Mouse (Mus musculus): Measurements from ENCODE around the gene Card14. TPM values are rescaled to one million over a fixed set of nuclear protein-coding genes. Genes with fewer than 3 reads are reported as not detected.
"Not testable (repeated sequence)": the region's sequence is repeated elsewhere in the genome, so short reads cannot be mapped to it uniquely, and the experiment has no call there.

Gene Card14
- under 1 TPM; 0.07 to 0.14 TPM for total RNA-seq (2021)

GRCm38 (mm10) chr11:119307658-119307867 is at the start of gene Card14:
Gene Card14 (plus strand): TSS chr11:119307768.
- no peak for DNase-seq (ENCODE audit: low spot score in 2 of 2)
- intact Hi-C loops (cut with DNase I) = loop anchor here (5.0 kb wide), 1 partner anchor 55 kb away; no protein-coding TSS in a partner anchor

- intact Hi-C loops (cut with DNase I) = no loop called here
- DNase-seq (ENCODE audit: low spot score in 2 of 2) = no peak
Measured at GRCm38 (mm10) chr11:119258216-119258571, 49.4 kb upstream of the Card14 start.

GRCm38 (mm10) chr11:119258572-119259322 is 48.8 kb upstream of the Card14 start:
- intact Hi-C loops (cut with DNase I) = no loop called here
- DNase-seq (ENCODE audit: low spot score in 2 of 2) = peak; percentile 67 to 71

- no peak for DNase-seq (ENCODE audit: low spot score in 2 of 2)
- intact Hi-C loops (cut with DNase I) = no loop called here
Measured at GRCm38 (mm10) chr11:119259977-119260376, 47.6 kb upstream of the Card14 start.

- intact Hi-C loops (cut with DNase I) = no loop called here
- no peak for DNase-seq (ENCODE audit: low spot score in 2 of 2)
Measured at GRCm38 (mm10) chr11:119264413-119264812, 43.2 kb upstream of the Card14 start.

- no peak for DNase-seq (ENCODE audit: low spot score in 2 of 2)
- intact Hi-C loops (cut with DNase I) = no loop called here
Measured at GRCm38 (mm10) chr11:119265811-119266210, 41.8 kb upstream of the Card14 start.

- intact Hi-C loops (cut with DNase I) = no loop called here
- DNase-seq (ENCODE audit: low spot score in 2 of 2) = peak in 1 of 2 experiments; percentile 40
Measured at GRCm38 (mm10) chr11:119267241-119267674, 40.3 kb upstream of the Card14 start.

- intact Hi-C loops (cut with DNase I) = no loop called here
Measured at GRCm38 (mm10) chr11:119267768-119268556, 39.6 kb upstream of the Card14 start, which contains the start of gene Gaa. Gene Gaa (plus strand): TSS chr11:119267887.

GRCm38 (mm10) chr11:119268557-119269195 is 38.9 kb upstream of the Card14 start:
- intact Hi-C loops (cut with DNase I) = no loop called here

More at GRCm38 (mm10) chr11:119267768-119268556, 39.6 kb upstream of the Card14 start, which contains the start of gene Gaa:
- DNase-seq (ENCODE audit: low spot score in 2 of 2) = peak; percentile 91 to 93

GRCm38 (mm10) chr11:119272492-119272891 is 35.1 kb upstream of the Card14 start:
- DNase-seq (ENCODE audit: low spot score in 2 of 2); intact Hi-C loops (cut with DNase I): not testable (repeated sequence)

More at GRCm38 (mm10) chr11:119268557-119269195, 38.9 kb upstream of the Card14 start:
- peak; percentile 63 to 73 for DNase-seq (ENCODE audit: low spot score in 2 of 2)

GRCm38 (mm10) chr11:119273186-119273930 is 34.2 kb upstream of the Card14 start:
- no peak for DNase-seq (ENCODE audit: low spot score in 2 of 2)
- intact Hi-C loops (cut with DNase I) = no loop called here

GRCm38 (mm10) chr11:119281030-119281429 is 26.5 kb upstream of the Card14 start:
- DNase-seq (ENCODE audit: low spot score in 2 of 2) = no peak
- intact Hi-C loops (cut with DNase I) = no loop called here

- DNase-seq (ENCODE audit: low spot score in 2 of 2) = no peak
- intact Hi-C loops (cut with DNase I) = no loop called here
Measured at GRCm38 (mm10) chr11:119285791-119286527, 21.6 kb upstream of the Card14 start.

- intact Hi-C loops (cut with DNase I) = no loop called here
- DNase-seq (ENCODE audit: low spot score in 2 of 2) = peak in 1 of 2 experiments; percentile 22
Measured at GRCm38 (mm10) chr11:119287207-119287992, 20.2 kb upstream of the Card14 start.

GRCm38 (mm10) chr11:119292861-119293260 is 14.7 kb upstream of the Card14 start:
- DNase-seq (ENCODE audit: low spot score in 2 of 2); intact Hi-C loops (cut with DNase I): not testable (repeated sequence)

- intact Hi-C loops (cut with DNase I) = loop anchor here (2.0 kb wide), 1 partner anchor 193 kb away; the partner anchor contains the start of gene Endov
- DNase-seq (ENCODE audit: low spot score in 2 of 2) = no peak
Measured at GRCm38 (mm10) chr11:119297996-119298395, 9.6 kb upstream of the Card14 start.

- DNase-seq (ENCODE audit: low spot score in 2 of 2) = no peak
- intact Hi-C loops (cut with DNase I) = loop anchor here (2.0 kb wide), 1 partner anchor 192 kb away; the partner anchor contains the start of gene Endov
Measured at GRCm38 (mm10) chr11:119298917-119299316, 8.7 kb upstream of the Card14 start.
